Mouse (Mus musculus) lung, embryonic 16.5 days (tissue): ENCODE data around the gene Adm. TPM values are rescaled to one million over a fixed set of nuclear protein-coding genes. Genes with fewer than 3 reads are reported as not detected.
A peak's percentile ranks its signal among the peaks of the same experiment; 100 is the strongest.

ENCODE experiments used
- ATAC-seq: fragments of 200-750 bp; cut with Nextera tagmentation; 2 replicates; pipeline ENCODE4 v1.8.0; 2017; ENCODE audit warnings: low read depth, mild to moderate bottlenecking, moderate library complexity
- H3K27ac ChIP-seq: fragments of 300-500 bp; sonication (generic); 2 replicates; pipeline ENCODE4 v1.5.1; 2014; ENCODE audit warnings: mild to moderate bottlenecking, control low read depth, low read length
- H3K27me3 ChIP-seq: fragments of 300-500 bp; sonication (generic); 2 replicates; pipeline ENCODE4 v1.6.1; 2014; ENCODE audit warnings: low read depth, low read length, mixed read lengths; ENCODE audit not compliant: control insufficient read depth, insufficient read depth
- H3K36me3 ChIP-seq: fragments of 300-500 bp; sonication (generic); 2 replicates; pipeline ENCODE4 v1.6.1; 2014; ENCODE audit warnings: low read length; ENCODE audit not compliant: control insufficient read depth, insufficient read depth
- H3K4me1 ChIP-seq: fragments of 300-500 bp; sonication (generic); replicated peaks from 2 replicates; pipeline ENCODE4 v1.6.1; 2014; ENCODE audit warnings: low read length, mixed read lengths; ENCODE audit not compliant: control insufficient read depth, insufficient read depth
- H3K4me2 ChIP-seq: fragments of 300-500 bp; sonication (generic); 2 replicates; pipeline ENCODE4 v1.6.1; 2014; ENCODE audit warnings: low read depth, low read length, control low read depth
- H3K4me3 ChIP-seq: fragments of 300-500 bp; sonication (generic); 2 replicates; pipeline ENCODE4 v1.5.1; 2014; ENCODE audit warnings: mild to moderate bottlenecking, low read length, control low read depth
- H3K9ac ChIP-seq: fragments of 300-500 bp; sonication (generic); 2 replicates; pipeline ENCODE4 v1.6.1; 2014; ENCODE audit warnings: low read length, control low read depth
- H3K9me3 ChIP-seq: fragments of 300-500 bp; sonication (generic); 2 replicates; pipeline ENCODE4 v1.6.1; 2016; ENCODE audit warnings: low read length; ENCODE audit not compliant: control insufficient read depth
- WGBS: fragments of 180-500 bp; shearing (Covaris S2); extraction: QIAGEN DNeasy Blood & Tissue Kit; methylation state at CpG from one replicate; pipeline ENCODE4 v1.1.7; 2014; 5-methylcytosine and 5-hydroxymethylcytosine counted together
- polyA plus RNA-seq: library from polyadenylated mRNA; unstranded; fragments of >200 nt; fragmentation: Nextera tagmentation; extraction: Ambion mirVana; gene quantifications from 2 replicates; pipeline ENCODE4 v1.2.1, GENCODE M21; 2015

Gene Adm
- polyA plus RNA-seq, 1 experiment from 2014 or later: 8.2 TPM

- Histone ChIP-seq H3K9me3 (no peaks in the 10 kb centered on the region), H3K27me3 (no peaks in the 10 kb centered on the region), H3K36me3 (no peaks in the 10 kb centered on the region), H3K4me3 (no peak overlapping the region), H3K27ac (peak overlapping the region; percentile 53), H3K4me2 (no peak overlapping the region), H3K9ac (no peak overlapping the region), H3K4me1 (peaks cover 29% of the 10 kb centered on the region)
- 37% methylated on average over 6 of the region's 6 CpGs for WGBS
- ATAC-seq: no peak
These were observed 43.7 kb downstream of the Adm start for GRCm38 (mm10) chr7:110671121-110671680.

Other genes starting within 250 kb of the Adm start
- gene Sbf2, start 12.7 kb upstream of the Adm start, polyA plus RNA-seq: 37.0 and 37.9 TPM in 2 replicates
- gene Ampd3, start 140.5 kb downstream of the Adm start, polyA plus RNA-seq: 2.7 and 3.0 TPM in 2 replicates
- 37.5 and 37.7 TPM in 2 replicates for gene Rnf141, start 216.8 kb downstream of the Adm start, polyA plus RNA-seq
- 67.3 and 72.5 TPM in 2 replicates for gene Lyve1, start 235.6 kb downstream of the Adm start, polyA plus RNA-seq